Mouse (Mus musculus): ENCODE data around the gene 4930444G20Rik. TPM values are rescaled to one million over a fixed set of nuclear protein-coding genes. Genes with fewer than 3 reads are reported as not detected.
A peak's percentile ranks its signal among the peaks of the same experiment; 100 is the strongest.
"Not testable (repeated sequence)": the region's sequence is repeated elsewhere in the genome, so short reads cannot be mapped to it uniquely, and the experiment has no call there.

4930444G20Rik gene
- polyA plus RNA-seq (2016; fragmentation: Nextera tagmentation; extraction: Ambion mirVana) = not detected in 2 replicates

- 92% methylated on average over 7 of the region's 7 CpGs for WGBS
- H3K4me3 ChIP-seq; H3K4me2 ChIP-seq (replicated peaks); H3K9me3 ChIP-seq; H3K4me1 ChIP-seq; H3K27me3 ChIP-seq; ATAC-seq (ENCODE audit: low FRiP score, low read depth); H3K9ac ChIP-seq (replicated peaks); H3K36me3 ChIP-seq; H3K27ac ChIP-seq (replicated peaks): not testable (repeated sequence)
These were observed at the start of gene 4930444G20Rik for GRCm38 (mm10) chr10:22067979-22068378. Gene 4930444G20Rik, minus strand, starts transcription at chr10:22068079.

GRCm38 (mm10) chr10:22074531-22074930 lies 6.7 kb upstream of the 4930444G20Rik start:
- 91% methylated on average over 2 of the region's 2 CpGs for WGBS
- no peak for ATAC-seq (ENCODE audit: low FRiP score, low read depth)

GRCm38 (mm10) chr10:22072739-22073138 lies 4.9 kb upstream of the 4930444G20Rik start:
- WGBS = 60% methylated on average over 2 of the region's 2 CpGs
- H3K27ac ChIP-seq (replicated peaks) = no peak overlapping the region
- no peak overlapping the region for H3K9ac ChIP-seq (replicated peaks)
- H3K4me2 ChIP-seq (replicated peaks) = no peak overlapping the region
- H3K4me1 ChIP-seq = no peaks in the 10 kb centered on the region
- H3K4me3 ChIP-seq = no peak overlapping the region
- no peaks in the 10 kb centered on the region for H3K27me3 ChIP-seq
- no peak for ATAC-seq (ENCODE audit: low FRiP score, low read depth)
- no peaks in the 10 kb centered on the region for H3K36me3 ChIP-seq
- H3K9me3 ChIP-seq = no peaks in the 10 kb centered on the region

More at GRCm38 (mm10) chr10:22074531-22074930, 6.7 kb upstream of the 4930444G20Rik start:
- no peaks in the 10 kb centered on the region for H3K4me1 ChIP-seq
- no peaks in the 10 kb centered on the region for H3K36me3 ChIP-seq
- H3K9ac ChIP-seq (replicated peaks) = no peak overlapping the region
- H3K4me2 ChIP-seq (replicated peaks) = no peak overlapping the region
- no peak overlapping the region for H3K27ac ChIP-seq (replicated peaks)
- H3K9me3 ChIP-seq = no peaks in the 10 kb centered on the region
- no peak overlapping the region for H3K4me3 ChIP-seq
- H3K27me3 ChIP-seq = no peaks in the 10 kb centered on the region

- Histone ChIP-seq H3K36me3 (no peaks in the 10 kb centered on the region), H3K4me3 (no peak overlapping the region), H3K9ac (replicated peaks) (no peak overlapping the region), H3K27me3 (no peaks in the 10 kb centered on the region), H3K4me2 (replicated peaks) (no peak overlapping the region), H3K9me3 (no peaks in the 10 kb centered on the region), H3K4me1 (no peaks in the 10 kb centered on the region), H3K27ac (replicated peaks) (no peak overlapping the region)
- no peak for ATAC-seq (ENCODE audit: low FRiP score, low read depth)
- 79% methylated on average over 4 of the region's 4 CpGs for WGBS
These were observed 2.7 kb upstream of the 4930444G20Rik start for GRCm38 (mm10) chr10:22070576-22070975.

DNA sequence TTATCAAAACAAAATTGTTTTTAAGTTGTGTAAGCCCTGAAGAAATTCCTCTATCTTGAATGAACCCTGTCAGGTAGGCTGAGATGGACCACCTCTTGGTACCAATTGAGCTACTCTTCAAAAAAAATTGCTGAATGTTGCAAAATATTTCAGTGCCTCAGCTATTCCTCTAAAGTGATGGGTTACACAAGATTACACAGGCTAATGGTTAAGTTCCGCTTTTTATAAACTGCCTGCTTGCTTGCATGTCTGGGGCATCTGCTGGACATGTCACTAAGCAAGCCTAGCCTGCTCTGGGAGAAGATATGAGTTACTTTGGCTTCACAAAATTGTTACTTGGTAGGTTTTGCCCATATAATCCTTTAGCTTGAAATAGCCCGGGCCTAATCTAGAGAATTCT lies 2.3 kb upstream of the 4930444G20Rik start:
- 87% methylated on average over 2 of the region's 2 CpGs for WGBS
- no peaks in the 10 kb centered on the region for H3K36me3 ChIP-seq
- H3K4me2 ChIP-seq (replicated peaks) = no peak overlapping the region
- no peaks in the 10 kb centered on the region for H3K9me3 ChIP-seq
- ATAC-seq (ENCODE audit: low FRiP score, low read depth) = no peak
- no peak overlapping the region for H3K27ac ChIP-seq (replicated peaks)
- H3K9ac ChIP-seq (replicated peaks) = no peak overlapping the region
- H3K27me3 ChIP-seq = no peaks in the 10 kb centered on the region
- no peaks in the 10 kb centered on the region for H3K4me1 ChIP-seq
- H3K4me3 ChIP-seq = no peak overlapping the region

GRCm38 (mm10) chr10:22059415-22059814 lies 8.5 kb downstream of the 4930444G20Rik start:
- Histone ChIP-seq H3K4me1 (peaks cover 4% of the 10 kb centered on the region), H3K4me3 (no peak overlapping the region), H3K36me3 (no peaks in the 10 kb centered on the region), H3K4me2 (replicated peaks) (peak overlapping the region; percentile 73), H3K9ac (replicated peaks) (no peak overlapping the region), H3K27ac (replicated peaks) (no peak overlapping the region), H3K27me3 (no peaks in the 10 kb centered on the region), H3K9me3 (no peaks in the 10 kb centered on the region)
- 89% methylated on average over 2 of the region's 2 CpGs for WGBS
- ATAC-seq (ENCODE audit: low FRiP score, low read depth) = no peak

DNA sequence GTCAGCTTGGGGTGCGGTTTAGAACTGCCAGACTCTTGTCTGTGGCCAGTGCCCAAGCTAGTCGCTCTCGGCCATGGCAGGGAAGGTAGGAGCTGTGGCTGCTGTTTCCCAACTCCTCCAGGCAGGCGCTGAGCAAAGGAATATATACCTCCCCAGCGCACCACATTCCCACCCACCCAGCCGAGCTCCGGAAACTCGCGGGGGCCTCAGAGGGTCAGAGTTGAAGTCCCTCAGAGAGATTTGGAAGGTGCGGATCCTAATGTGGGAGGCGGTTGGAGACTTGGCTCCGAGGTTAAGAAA lies 8.9 kb downstream of the 4930444G20Rik start:
- Histone ChIP-seq H3K9ac (replicated peaks) (peak overlapping the region; percentile 50), H3K9me3 (no peaks in the 10 kb centered on the region), H3K27ac (replicated peaks) (no peak overlapping the region), H3K4me1 (peaks cover 4% of the 10 kb centered on the region), H3K4me2 (replicated peaks) (peak overlapping the region; percentile 73), H3K36me3 (no peaks in the 10 kb centered on the region), H3K4me3 (peak overlapping the region; percentile 53), H3K27me3 (no peaks in the 10 kb centered on the region)
- no peak for ATAC-seq (ENCODE audit: low FRiP score, low read depth)
- WGBS = 22% methylated on average over 12 of the region's 12 CpGs

DNA sequence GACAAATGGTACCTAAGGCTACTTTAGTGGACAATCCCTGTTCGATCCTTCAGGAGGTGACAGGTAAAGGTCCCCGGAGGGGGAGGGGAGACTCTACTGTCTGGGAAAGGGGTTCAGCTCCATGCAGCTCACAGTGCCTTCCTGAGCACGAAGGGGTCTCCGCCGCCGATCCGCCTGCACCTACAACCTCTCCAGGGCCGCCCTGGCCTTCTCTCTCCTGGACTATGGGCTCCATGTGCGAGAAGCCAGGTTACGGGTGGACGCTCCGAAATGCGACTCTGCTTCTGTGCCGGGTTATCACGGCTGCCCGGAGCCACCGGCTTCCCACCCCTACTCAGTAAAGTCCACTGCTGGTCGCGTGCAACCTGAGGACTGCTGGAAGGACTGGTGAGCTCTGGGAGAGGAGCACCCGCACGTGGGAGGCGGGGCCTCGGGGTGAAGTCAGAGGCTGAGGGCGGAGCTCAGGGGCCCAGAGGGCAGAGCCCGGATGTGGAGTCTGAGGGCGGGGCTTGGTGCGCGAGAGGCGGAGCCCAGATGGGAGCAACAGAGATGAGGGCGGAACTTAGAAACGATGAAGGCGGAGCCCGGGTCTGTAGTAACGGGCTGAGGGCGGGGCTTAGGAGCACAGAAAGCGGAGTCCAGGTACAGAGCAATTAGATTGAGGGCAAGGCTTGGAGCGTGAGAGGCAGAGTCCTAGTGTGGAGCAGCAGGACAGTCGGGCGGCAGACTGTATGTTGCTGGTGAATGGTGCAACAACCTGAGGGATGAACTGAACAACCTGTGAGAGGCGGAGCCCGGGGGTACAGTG lies 9.5 kb downstream of the 4930444G20Rik start:
- Histone ChIP-seq H3K27ac (replicated peaks) (no peak overlapping the region), H3K36me3 (no peaks in the 10 kb centered on the region), H3K4me2 (replicated peaks) (peak overlapping the region; percentile 73), H3K9me3 (no peaks in the 10 kb centered on the region), H3K9ac (replicated peaks) (peak overlapping the region; percentile 50), H3K27me3 (no peaks in the 10 kb centered on the region), H3K4me3 (peak overlapping the region; percentile 53), H3K4me1 (peaks cover 4% of the 10 kb centered on the region)
- WGBS = 7% methylated on average over 41 of the region's 41 CpGs
- ATAC-seq (ENCODE audit: low FRiP score, low read depth) = peak; percentile 99

DNA sequence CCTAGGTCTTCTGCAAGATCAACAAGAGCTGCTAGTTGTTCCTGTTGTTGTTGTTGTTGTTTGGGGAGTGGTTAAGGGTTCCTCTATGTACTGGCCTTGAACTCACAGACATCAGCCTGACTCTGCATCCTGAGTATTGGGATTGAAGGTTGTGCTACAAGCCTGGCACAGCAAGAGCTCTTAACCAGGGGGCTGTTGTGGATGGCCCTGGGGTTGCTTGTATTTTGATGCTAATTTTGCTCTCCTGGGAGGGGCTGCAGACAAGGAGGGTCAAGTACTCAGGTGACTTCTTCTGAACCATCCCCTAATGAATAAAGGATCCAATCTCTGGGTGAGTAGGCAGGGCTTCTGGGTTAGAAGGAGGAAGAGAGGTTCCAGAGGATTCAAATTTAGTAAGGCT lies 12.6 kb downstream of the 4930444G20Rik start:
- no peak for ATAC-seq (ENCODE audit: low FRiP score, low read depth)
- no peak overlapping the region for H3K4me3 ChIP-seq

DNA sequence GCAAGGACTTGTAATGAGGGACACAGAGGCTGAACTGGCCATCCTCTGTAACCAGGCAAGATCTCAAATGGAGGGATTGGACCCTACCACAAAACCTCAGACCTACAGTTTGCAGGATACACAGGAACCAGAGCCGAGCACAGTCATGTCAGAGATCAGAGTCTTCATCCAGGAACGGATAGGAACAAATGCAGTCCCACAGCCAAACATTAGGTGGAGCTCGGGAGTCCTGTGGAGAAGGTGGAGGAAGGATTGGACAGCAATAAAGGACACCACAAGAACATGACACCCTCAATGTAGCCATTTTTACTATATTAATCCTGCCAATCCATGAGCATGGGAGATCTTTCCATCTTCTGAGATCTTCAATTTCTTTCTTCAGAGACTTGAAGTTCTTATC lies 31.6 kb downstream of the 4930444G20Rik start:
- WGBS = 10% methylated on average over 3 of the region's 3 CpGs
- H3K27me3 ChIP-seq; H3K4me1 ChIP-seq; H3K36me3 ChIP-seq; H3K9ac ChIP-seq (replicated peaks); H3K27ac ChIP-seq (replicated peaks); ATAC-seq (ENCODE audit: low FRiP score, low read depth); H3K4me2 ChIP-seq (replicated peaks); H3K4me3 ChIP-seq; H3K9me3 ChIP-seq: not testable (repeated sequence)

More for the DNA sequence above, 12.6 kb downstream of the 4930444G20Rik start:
- H3K9ac ChIP-seq (replicated peaks) = no peak overlapping the region
- H3K27ac ChIP-seq (replicated peaks) = no peak overlapping the region
- H3K36me3 ChIP-seq = no peaks in the 10 kb centered on the region
- no peaks in the 10 kb centered on the region for H3K9me3 ChIP-seq
- H3K27me3 ChIP-seq = no peaks in the 10 kb centered on the region
- no peak overlapping the region for H3K4me2 ChIP-seq (replicated peaks)
- peaks cover 4% of the 10 kb centered on the region for H3K4me1 ChIP-seq

DNA sequence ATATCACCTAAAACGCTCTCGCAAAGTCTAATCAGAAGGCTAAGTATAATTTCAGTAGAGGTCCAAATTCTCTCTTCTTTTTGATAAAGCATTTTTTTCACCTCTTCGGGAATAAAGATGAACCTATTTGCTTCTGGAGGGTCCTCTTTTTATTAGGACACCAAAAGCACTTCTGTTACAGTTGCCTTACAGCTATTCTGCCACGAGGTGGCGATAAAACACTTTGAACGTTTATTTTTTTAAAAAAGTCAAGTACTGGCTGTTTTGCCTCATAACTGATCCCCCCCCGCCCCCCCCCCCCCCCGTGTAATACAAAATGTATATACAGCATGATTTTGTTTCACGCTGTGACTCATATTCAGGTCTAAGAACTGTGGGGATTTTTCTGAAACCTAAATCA lies 33.6 kb downstream of the 4930444G20Rik start:
- 10% methylated on average over 9 of the region's 9 CpGs for WGBS
- Histone ChIP-seq H3K4me2 (replicated peaks) (no peak overlapping the region), H3K27me3 (no peaks in the 10 kb centered on the region), H3K27ac (replicated peaks) (no peak overlapping the region), H3K36me3 (no peaks in the 10 kb centered on the region), H3K4me1 (no peaks in the 10 kb centered on the region), H3K9ac (replicated peaks) (no peak overlapping the region), H3K4me3 (no peak overlapping the region), H3K9me3 (peaks cover 7% of the 10 kb centered on the region; the same call in 1 of the 2 replicates)
- no peak for ATAC-seq (ENCODE audit: low FRiP score, low read depth)

GRCm38 (mm10) chr10:22018618-22019017 lies 49.3 kb downstream of the 4930444G20Rik start:
- WGBS = 94% methylated on average over 4 of the region's 4 CpGs
- ATAC-seq (ENCODE audit: low FRiP score, low read depth) = no peak
- no peaks in the 10 kb centered on the region for H3K36me3 ChIP-seq

More at GRCm38 (mm10) chr10:22018618-22019017, 49.3 kb downstream of the 4930444G20Rik start:
- Histone ChIP-seq H3K9me3 (no peaks in the 10 kb centered on the region), H3K4me3 (no peak overlapping the region), H3K4me1 (peaks cover 4% of the 10 kb centered on the region; the same call in 1 of the 2 replicates), H3K9ac (replicated peaks) (no peak overlapping the region), H3K27me3 (no peaks in the 10 kb centered on the region), H3K27ac (replicated peaks) (no peak overlapping the region), H3K4me2 (replicated peaks) (no peak overlapping the region)

Measured in midbrain, embryonic 12.5 days (tissue).